Mouse (Mus musculus) adrenal gland, postnatal 0 days (tissue): ENCODE results near the gene Creb1. TPM values are rescaled to one million over a fixed set of nuclear protein-coding genes. Genes with fewer than 3 reads are reported as not detected.

Experiments
- polyA plus RNA-seq: library from polyadenylated mRNA; unstranded; fragments of >200 nt; fragmentation: Nextera tagmentation; extraction: Ambion mirVana; gene quantifications from 2 replicates; pipeline ENCODE4 v1.2.1, GENCODE M21; 2015

Gene Creb1
- 9.7 and 9.8 TPM in 2 replicates for polyA plus RNA-seq

GRCm38 (mm10) chr1:64532589-64533470 lies at the start of gene Creb1:
Gene Creb1, plus strand, starts transcription at chr1:64532645.

GRCm38 (mm10) chr1:64616881-64617714 lies 84.7 kb downstream of the Creb1 start, which contains the start of gene Mettl21a:
Gene Mettl21a, minus strand, starts transcription at chr1:64617242.

Other genes starting within 250 kb of the Creb1 start
- gene Mettl21a, start 84.6 kb downstream of the Creb1 start, polyA plus RNA-seq, result 18.3 and 23.7 TPM in 2 replicates
- gene Ccnyl1, start 157.8 kb downstream of the Creb1 start, polyA plus RNA-seq, result 4.6 and 5.3 TPM in 2 replicates
- 3.4 and 3.9 TPM in 2 replicates for gene Fzd5, start 205.1 kb downstream of the Creb1 start, polyA plus RNA-seq